Mouse (Mus musculus): ENCODE measurements at regions not wholly inside any gene's neighbourhood (a gene's known extent, or its start where the extent isn't known, plus 50 kb on each side); places are given as distances from the start of the nearest gene placed in this dataset.

DNA sequence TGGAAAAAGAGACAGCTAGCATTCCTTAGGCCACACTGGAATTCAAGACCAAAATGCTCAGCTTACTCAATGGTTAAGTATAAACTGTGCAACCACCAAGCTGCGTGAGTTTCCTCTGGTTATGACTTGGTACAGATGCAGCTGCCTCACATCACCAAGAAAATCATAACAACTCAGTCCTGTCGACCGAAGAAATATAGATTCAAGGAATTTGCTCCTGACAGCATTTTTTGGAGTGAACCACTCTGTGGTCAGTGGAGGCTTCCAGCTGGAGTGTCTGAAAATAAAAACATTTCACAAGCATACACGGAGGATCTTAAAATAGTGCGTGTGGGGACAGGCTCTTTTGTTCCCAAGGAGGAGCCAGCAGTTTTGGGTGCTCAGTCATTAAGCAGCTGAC lies 253.8 kb downstream of the Bckdhb start:
- peak; percentile 26 for DNase-seq

DNA sequence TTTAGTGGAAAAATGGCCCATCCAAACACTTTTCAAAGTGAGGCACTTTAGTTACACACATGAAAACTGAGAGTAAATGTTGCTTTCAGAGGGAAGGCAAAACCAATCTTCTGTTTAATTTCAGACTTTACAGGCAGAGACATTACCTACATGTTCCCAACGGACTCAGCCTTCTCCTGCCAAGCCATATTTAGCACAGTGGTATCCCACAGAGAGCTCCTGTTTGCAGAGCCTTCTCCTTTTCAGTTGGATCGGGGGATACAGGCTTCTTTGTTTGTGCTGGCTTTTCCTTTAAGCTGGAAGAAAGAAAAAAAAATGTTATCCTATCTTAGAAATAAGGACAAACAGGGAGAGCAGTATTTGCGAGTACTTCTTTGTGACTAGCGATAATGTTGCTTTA lies 254.3 kb downstream of the Bckdhb start:
- peak; percentile 76 for DNase-seq

DNA sequence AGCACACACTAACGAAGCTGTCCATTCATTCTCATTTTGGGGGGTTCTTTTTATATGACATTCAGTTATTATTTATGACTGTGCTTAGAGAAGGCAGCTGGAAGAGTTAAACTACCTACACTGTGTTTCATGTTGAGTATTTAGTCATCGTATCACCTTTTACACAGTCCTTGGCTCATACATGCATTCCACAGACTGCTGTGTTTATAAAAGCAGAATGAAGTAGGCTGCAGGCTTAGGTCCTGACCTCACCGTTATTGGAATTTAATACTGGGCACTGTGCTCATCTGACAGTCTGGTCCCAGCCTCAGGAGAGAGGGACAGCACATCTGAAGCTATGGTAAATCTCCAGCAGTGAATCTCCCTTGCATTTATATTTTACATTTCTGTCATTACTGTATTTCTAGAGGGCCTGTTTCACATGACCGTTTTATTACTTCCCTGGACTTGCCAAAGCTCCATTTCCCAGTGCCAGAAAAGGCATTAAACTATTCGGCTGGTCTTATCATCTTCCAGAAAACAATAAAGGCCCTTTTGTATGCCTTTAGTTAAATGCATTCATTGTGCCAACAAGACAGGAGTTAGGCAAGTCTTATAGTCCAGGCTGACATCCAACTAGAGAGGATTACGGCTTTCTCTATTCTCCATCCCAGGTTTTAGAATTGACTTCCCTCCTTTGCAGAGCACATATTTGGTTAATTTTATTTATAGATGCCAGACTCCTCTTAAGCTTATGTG lies 258.9 kb downstream of the Bckdhb start:
- DNase-seq: no peak

DNA sequence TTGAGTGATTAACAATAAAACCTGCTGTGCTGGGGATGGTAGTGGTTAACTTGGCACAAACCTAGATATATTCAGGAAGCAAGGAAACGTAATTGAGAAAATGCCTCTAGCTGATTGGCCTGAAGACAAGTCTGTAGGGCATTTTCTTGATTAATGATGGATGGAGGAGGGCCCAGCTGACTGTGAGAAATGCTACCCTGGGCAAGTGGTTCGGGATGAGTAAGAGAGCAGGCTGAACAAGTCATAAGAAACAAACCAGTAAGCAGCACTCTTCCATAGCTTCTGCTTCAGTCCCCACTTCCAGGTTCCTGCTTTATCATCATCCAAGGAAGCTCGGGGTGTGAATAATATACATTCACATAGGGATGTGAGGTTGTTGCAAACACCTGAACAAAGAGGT lies 262.6 kb downstream of the Bckdhb start:
- DNase-seq: no peak

DNA sequence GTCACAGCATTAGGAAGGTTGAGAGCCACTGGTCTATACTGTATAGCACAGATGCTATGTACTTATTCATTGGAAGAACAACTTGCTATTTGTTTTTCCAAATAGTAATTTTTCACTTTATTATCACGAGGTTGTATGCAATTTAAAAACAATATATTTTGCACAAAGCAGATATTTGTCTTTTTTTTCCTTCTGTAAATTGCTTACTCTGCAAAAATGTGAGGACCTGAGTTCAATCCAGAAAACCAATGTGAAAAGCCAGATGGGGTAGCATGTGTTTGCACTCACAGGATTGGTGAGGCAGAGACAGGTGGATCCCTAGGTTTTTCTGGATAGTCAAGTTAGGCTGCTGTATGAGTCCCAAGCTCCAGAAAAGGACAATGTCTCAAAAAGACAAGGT lies 268.5 kb downstream of the Bckdhb start:
- no peak for DNase-seq

DNA sequence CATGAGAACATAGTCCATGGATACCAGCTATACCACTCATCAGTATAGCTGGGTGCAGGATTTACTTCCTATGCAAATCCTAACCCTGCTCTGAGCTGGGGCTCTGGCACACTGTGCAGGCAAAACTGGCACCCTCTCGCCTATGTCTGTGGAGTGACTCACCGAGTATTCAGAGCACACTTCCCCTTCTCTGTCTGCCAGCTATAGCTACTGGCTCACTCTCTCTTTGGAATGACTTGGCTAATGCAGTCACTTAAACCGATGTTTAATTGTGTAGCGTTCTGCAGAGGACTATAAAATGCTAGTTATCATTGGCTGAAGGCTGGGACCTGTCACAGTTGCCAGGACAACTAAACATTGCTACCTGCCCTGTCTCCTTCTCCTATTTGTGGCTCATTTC lies 269.8 kb downstream of the Bckdhb start:
- DNase-seq: no peak

DNA sequence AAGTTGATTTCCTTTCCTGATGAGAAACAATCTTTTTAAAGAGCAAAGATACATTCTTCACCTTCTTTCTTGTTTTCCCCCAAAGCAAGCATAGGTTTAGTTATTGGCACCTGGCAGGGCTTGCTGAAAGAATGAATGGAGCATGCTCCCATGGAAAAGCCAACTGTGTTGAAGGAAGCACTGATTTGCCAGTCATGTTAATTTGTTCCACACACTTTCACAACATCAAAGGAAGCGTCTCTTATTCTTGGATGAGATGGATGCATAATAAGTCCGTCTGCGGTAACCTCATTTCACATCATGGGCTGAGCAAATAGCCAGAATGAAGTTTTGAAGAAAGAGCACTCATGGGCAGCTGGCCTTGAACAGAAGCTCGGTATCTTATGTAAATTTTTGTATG lies 270.4 kb downstream of the Bckdhb start:
- no peak for DNase-seq

DNA sequence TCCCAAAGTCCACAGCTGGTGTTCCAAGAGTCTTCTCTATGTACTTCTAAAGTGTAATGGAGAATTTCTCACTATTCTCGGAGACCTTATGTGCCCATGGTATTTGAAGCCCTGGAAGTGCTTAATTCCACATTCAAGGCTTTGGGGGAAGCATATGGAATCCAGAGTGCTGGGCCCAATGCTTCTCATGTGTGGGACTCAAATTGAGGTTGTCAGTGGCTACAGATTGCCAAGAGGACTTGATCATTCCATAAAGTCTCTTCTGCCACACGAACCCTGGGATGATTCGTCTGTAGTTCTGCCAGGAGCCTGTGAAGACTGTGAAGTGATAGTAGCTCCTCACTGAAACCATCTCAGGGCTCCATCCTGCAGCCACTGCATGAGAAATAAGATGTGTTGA lies 275.3 kb downstream of the Bckdhb start:
- DNase-seq: no peak

DNA sequence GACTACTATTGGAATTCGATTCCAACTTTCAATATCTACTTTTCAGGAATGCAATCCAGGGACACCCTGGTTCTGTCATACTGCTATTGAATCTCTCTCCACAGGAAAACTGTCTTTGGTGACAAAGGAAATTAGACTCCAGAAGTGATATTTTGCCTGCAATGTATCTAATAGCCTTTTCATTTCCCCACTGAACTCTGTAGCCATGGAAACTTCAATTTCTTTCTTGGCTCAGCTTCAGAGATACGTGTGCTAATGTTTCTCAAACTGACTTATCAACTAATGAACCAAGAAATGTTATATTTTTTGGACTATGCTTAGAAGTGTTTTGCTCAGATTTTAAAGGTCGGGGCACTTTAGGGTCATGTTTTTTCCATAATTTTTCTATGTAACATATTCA lies 279.1 kb downstream of the Bckdhb start:
- no peak for DNase-seq

DNA sequence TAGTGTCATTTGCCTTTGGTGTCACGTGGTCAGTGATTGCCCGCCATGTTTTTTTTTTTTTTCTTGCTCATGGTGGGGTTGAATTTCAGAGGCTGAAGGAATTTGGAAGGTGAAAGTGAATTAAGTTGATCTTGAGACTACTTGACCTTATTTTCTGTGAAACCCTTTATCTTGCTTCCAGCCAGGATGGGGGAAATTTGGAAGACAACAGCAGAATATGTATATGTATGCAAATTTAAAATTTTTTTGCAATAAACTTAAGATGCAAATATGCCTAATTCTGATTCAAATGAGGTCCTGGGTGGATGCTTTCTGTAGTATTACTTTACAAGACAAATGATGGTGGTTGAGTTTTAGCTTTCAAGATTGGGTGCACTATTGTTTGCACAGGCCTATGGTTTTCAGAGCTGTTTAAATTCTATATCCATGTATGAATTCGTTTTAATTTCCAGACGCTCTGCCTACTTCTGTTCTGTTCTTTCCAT lies 315.6 kb downstream of the Bckdhb start:
- DNase-seq: no peak

DNA sequence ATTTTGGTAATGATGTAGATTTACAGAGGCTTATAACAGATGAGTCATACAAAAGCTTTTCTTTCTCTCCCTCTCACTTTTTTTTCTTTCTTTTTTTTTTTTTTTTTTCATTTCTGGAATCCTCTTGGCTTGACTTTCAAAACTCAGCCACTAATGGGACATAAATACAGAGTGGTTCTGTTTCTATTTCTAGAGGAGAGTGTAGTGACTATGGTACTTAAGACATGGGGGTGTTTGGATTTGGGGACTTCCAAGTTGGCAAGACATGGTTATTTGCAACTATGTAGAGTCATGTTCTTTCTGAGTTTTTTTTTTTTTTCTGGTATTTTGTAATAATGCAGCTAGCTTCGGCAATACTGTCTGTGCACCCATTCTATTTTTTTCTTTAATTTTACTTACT lies 324.8 kb downstream of the Bckdhb start:
- DNase-seq: no peak

DNA sequence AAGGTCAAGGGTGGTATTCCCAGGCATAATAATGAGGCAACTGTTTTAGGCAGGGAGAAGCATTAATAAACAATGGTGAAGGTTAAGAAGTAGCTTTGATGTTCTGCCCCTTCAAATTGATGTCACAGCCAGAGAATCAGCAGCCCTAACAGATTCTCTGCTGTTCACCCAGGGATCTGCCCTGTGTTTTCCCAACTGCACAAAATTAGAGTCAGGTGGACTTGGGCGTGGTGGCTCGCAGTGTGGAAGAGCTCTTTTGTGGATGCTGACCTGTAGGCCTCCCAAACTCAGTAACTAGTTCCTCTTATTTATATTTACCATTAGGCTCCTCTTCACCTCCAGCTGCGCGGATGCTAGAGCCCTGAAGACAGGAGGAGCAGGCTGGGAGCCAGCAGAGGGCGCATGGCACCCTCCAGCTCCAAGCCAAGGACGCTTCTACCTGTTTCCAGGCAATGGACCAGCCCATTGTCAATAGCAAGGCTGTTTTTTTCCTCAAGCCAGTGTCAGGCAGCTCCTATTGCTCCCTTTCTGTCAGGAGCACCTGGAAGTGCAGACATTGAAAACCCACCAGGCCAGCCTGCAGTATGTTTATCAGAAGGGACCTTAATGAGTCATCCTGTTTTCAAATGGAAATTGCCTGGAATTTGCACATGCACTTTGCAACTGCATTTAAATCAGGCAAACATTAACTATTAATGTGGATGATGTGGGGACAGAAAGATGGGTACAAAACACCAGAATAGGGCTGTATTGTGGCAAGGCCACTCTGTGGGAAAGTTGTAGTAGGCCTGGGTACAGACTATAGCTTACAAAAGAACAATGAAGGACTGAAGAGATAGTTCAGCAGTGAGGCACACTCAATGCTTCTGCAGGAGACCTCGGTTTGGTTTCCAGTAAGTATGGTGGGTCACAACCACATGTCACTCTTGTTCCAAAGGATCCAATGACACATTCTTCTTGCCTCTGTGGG lies 328.4 kb downstream of the Bckdhb start:
- DNase-seq: peak; percentile 5

DNA sequence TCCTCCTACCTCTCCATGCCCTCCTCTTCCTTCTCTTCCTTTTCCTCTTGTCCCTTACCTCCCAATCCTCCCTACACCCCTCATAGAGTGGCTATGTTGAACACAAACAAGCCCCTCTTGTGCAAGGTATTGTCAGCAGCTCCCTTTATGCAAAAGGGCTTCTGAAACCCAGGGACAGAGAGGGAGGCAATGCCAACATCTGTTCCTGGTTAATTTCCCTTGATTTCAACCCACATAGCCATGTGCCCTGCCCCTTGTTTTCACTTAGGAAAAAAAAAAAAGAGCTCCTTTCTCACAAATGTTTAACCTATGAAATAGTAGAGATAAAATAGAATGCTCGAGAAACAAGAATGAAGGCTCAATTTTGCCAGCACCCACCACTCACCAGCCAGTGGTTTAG lies 333.5 kb downstream of the Bckdhb start:
- DNase-seq: no peak

DNA sequence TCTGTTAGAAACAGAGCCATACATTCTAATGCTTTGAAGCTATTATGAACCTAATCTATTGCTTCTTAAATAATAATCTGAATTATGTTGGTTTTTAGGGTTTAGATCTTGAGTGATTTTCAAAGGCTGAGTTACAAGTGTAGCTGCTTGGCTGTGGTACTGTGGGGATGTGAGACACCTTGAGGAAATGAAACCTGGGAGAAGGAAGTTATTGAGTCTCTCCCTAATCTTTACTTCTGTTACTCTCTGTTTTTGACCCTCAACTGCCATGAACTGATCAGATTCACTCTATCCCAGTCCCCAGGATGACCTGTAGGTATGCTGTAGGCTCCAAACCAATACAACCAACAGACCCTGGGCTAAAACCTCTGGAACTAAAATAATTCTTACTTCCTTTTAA lies 334.8 kb downstream of the Bckdhb start:
- DNase-seq: no peak

DNA sequence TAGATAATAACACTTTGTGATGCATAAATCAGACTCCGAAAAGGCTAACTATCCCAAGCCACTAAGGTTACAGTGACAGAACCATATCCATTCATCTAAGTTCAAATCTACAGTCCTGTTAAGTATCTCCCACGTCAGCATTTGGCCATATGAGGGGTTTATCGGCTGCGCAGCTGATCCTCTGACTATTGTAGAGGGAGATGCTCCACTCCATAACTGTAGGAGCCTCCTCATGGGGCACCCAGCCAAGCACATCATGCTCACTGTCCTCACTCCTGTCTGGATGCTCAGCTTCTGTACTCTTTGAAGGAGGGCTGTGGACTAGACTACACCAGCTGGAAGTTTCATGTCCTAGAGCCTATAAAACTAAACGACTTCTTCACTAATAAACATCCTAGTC lies 337.2 kb downstream of the Bckdhb start:
- no peak for DNase-seq

DNA sequence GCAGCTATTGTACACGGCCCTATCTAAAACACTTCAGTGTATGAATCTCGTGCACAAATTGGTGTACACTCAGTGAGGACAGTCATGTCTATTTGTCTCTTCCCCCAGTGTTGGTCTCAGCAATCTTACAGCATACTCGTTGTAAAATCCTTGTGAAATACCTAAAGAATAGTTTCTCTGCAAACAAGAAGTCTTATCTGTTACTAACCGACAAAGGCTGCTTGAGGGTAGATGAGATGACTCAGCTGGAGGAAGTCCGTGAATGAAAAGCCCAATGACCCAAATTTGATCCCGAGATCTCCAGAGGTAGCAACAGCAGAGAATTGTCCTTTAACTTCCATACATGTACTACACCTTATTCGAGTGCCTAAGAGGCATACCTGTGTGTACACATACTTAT lies 342.0 kb downstream of the Bckdhb start:
- no peak for DNase-seq

DNA sequence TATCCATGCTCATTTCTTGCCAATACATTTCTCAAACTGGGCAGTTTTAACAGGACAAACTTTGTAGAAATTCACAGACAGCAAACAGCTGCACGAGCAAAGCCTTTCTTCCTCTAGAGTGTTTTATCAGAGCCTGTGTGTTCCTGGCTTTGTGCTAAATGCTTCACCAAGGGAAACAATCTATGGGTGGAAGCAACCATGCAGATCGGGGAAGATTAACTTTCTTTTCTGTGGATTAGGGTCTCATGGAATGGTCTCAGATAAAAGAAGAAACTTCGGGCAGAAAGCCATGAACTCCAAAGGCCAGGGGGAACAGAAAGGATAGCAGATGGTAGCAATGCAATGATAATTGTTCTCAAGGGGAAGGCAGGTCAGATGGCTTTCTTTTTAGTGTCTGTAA lies 349.7 kb downstream of the Bckdhb start:
- DNase-seq: no peak

DNA sequence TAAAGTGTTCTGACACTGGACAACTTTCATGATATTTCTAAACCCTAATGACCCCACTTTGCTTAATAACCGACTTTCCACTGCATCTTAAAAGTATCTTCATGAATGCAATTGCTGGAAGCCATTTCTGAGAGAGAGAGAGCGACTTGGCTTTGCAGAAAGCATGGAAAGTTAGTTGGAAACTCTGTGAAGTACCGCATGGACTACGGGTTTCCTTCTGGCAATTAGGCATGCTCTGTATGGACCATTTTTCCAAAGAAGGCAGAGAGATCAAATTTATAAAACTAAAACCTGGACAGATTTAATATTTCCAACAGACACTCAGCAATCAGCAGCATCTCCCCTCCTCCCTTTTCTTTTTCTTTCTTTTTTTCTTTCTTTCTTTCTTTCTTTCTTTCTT lies 353.4 kb downstream of the Bckdhb start:
- no peak for DNase-seq

DNA sequence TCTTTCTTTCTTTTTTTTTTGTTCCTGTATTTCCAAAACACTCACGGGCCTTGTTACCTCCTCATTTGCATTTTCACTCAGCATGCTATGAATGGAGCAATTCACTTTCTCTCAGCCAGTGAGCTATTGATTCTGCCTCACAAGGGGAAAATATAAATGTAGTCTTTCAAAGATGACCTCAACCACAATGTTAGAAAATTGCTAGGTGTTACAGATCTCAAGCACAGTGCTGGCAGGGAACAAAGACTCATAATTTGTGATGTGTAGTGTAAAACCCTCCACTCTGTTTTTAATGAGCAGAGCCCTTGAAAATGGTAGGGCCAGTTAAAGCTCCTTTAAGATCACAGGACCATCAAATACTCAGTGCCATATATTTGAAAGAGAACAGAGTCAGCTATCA lies 353.8 kb downstream of the Bckdhb start:
- DNase-seq: no peak

DNA sequence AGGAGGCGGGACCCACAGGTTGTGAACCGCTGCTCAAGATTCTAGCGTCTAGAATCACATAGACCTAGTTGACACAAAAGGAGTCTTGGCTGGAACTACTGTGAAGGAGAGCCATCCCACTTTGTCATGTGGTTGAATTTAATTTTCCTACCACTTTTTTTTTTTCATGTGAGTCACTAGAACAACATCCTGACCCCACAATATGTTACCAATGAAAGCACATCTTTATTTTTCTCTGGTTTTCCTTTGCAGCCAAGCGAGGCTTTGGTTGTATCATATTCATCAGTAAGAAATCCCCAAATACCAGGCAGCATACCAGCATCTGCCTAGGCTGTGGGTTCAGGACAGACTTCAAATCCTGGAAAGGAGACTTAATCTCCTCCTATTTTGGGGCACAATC lies 356.0 kb downstream of the Bckdhb start:
- no peak for DNase-seq

DNA sequence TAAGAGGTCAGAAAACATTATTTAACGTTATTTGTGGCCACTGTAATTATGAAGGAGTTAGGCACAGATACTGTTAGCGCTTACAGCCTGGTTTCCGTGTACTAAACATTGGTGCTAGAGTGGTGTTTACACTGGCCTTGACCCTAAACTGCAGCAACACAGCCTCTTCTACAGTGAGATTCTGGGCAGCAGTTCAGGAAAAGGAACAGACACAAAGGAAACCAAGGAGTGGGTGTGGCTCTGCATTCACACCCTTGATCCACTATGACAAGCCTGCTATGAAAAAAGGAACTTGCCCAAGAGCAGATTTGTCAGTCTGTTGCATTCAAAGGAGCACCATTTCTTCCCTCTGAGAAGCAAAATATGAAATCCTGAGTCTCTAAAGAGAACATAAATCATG lies 356.7 kb downstream of the Bckdhb start:
- no peak for DNase-seq

DNA sequence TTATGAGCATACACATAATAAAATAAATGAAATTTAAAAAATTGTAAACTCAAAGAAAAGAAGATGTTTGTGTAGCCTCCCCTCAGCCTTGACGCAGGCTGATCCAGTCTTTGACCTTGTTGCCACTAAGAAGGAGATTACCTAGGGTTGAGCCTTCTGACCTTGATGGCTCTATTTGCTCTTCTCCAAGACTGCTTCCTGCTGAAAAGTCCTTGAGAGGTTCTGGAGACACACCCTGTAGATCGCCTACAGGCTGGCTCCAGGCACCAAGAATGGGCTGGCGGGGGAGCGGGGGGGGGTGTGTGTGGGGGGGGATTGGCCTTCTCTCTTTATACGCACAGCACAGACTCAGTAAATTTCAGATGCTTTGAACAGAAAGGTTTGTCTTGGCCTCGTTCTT lies 358.4 kb downstream of the Bckdhb start:
- no peak for DNase-seq

DNA sequence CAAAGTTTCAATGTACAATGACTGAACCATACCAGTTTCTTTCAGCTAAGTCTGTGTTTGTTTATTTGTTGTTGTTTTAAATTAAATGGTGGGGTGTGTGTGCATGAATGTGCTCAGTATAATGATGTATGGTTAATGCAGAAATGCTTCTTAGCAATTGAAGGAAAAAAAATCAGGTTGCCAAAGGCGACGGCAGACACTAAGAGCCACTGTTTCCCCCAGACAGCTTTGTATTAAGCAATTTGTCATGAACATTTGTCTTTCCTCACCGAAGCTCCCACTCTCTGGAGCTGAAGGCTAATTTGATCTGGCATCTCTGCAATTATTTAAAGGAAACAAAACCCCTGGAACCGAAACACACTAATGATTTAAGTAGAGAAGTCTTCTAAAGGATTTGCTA lies 360.7 kb downstream of the Bckdhb start:
- no peak for DNase-seq

DNA sequence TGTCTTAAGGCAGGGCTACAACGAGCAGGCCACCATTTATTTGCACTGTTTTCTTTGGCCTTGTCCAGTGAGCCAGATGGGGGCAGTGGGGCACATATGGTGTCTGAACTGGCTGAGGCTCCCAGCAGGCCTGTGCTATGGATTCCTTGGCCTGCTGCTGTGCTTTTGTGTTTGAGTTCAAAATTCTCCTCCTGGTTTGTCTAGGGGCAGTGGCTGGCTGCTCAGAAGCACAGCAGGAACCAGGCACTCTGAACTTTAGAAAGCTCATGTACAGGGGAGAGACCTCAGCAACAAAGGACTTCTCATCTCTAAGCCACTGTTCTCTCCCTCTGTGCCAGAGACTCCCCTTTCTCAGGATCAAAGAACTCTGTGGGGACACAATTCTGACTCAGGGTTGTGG lies 370.9 kb downstream of the Bckdhb start:
- no peak for DNase-seq

Measured in cerebellum, adult 9-10 months (tissue).